Mouse (Mus musculus): ENCODE data around the gene Mgat3.

Gene Mgat3

GRCm38 (mm10) chr15:80181561-80181960 is 8.0 kb downstream of the Mgat3 start:
- no peak for DNase-seq (ENCODE audit: low spot score)

- no peak for DNase-seq (ENCODE audit: low spot score)
Measured at GRCm38 (mm10) chr15:80182072-80182700, 8.7 kb downstream of the Mgat3 start.

- DNase-seq (ENCODE audit: low spot score), result no peak
Measured at GRCm38 (mm10) chr15:80188927-80189326, 15.4 kb downstream of the Mgat3 start.

GRCm38 (mm10) chr15:80190075-80190474 is 16.6 kb downstream of the Mgat3 start:
- DNase-seq (ENCODE audit: low spot score), result no peak

- no peak for DNase-seq (ENCODE audit: low spot score)
Measured at GRCm38 (mm10) chr15:80191585-80192245, 18.2 kb downstream of the Mgat3 start.

GRCm38 (mm10) chr15:80192246-80192585 is 18.7 kb downstream of the Mgat3 start:
- DNase-seq (ENCODE audit: low spot score), result no peak

GRCm38 (mm10) chr15:80192847-80193246 is 19.3 kb downstream of the Mgat3 start:
- DNase-seq (ENCODE audit: low spot score), result no peak

- DNase-seq (ENCODE audit: low spot score), result no peak
Measured at GRCm38 (mm10) chr15:80199556-80199955, 26.0 kb downstream of the Mgat3 start.

- DNase-seq (ENCODE audit: low spot score), result no peak
Measured at GRCm38 (mm10) chr15:80202111-80202775, 28.7 kb downstream of the Mgat3 start.

GRCm38 (mm10) chr15:80203406-80203805 is 29.9 kb downstream of the Mgat3 start:
- DNase-seq (ENCODE audit: low spot score), result peak; percentile 37

GRCm38 (mm10) chr15:80206057-80206565 is 32.6 kb downstream of the Mgat3 start:
- DNase-seq (ENCODE audit: low spot score), result no peak

- no peak for DNase-seq (ENCODE audit: low spot score)
Measured at GRCm38 (mm10) chr15:80208446-80208845, 34.9 kb downstream of the Mgat3 start.

- DNase-seq (ENCODE audit: low spot score), result no peak
Measured at GRCm38 (mm10) chr15:80213688-80214087, 40.2 kb downstream of the Mgat3 start.

GRCm38 (mm10) chr15:80215716-80216479 is 42.4 kb downstream of the Mgat3 start:
- DNase-seq (ENCODE audit: low spot score), result peak; percentile 66

GRCm38 (mm10) chr15:80216480-80216820 is 42.9 kb downstream of the Mgat3 start:
- DNase-seq (ENCODE audit: low spot score), result no peak

GRCm38 (mm10) chr15:80217476-80217875 is 44.0 kb downstream of the Mgat3 start:
- no peak for DNase-seq (ENCODE audit: low spot score)

GRCm38 (mm10) chr15:80219211-80219610 is 45.7 kb downstream of the Mgat3 start:
- DNase-seq (ENCODE audit: low spot score), result peak; percentile 33

- no peak for DNase-seq (ENCODE audit: low spot score)
Measured at GRCm38 (mm10) chr15:80219705-80220657, 46.5 kb downstream of the Mgat3 start.

GRCm38 (mm10) chr15:80221031-80221430 is 47.5 kb downstream of the Mgat3 start:
- no peak for DNase-seq (ENCODE audit: low spot score)

- DNase-seq (ENCODE audit: low spot score), result no peak
Measured at GRCm38 (mm10) chr15:80223751-80224150, 50.2 kb downstream of the Mgat3 start.

GRCm38 (mm10) chr15:80225208-80225607 is 51.7 kb downstream of the Mgat3 start:
- peak; percentile 83 for DNase-seq (ENCODE audit: low spot score)
